Mouse (Mus musculus) kidney, embryonic 16.5 days (tissue): Measurements from ENCODE around the gene Gm20388. TPM values are rescaled to one million over a fixed set of nuclear protein-coding genes. Genes with fewer than 3 reads are reported as not detected.

ENCODE experiments used
- ATAC-seq: fragments of 200-750 bp; cut with Nextera tagmentation; 2 replicates; pipeline ENCODE4 v1.8.0; 2017; ENCODE audit warnings: moderate TSS enrichment; ENCODE audit not compliant: low FRiP score, low TSS enrichment
- H3K27ac ChIP-seq: fragments of 300-500 bp; sonication (generic); 2 replicates; pipeline ENCODE4 v1.5.1; 2014; ENCODE audit warnings: low read length
- H3K27me3 ChIP-seq: fragments of 300-500 bp; sonication (generic); 2 replicates; pipeline ENCODE4 v1.6.1; 2014; ENCODE audit warnings: low read length, control low read depth, mixed read lengths; ENCODE audit not compliant: insufficient read depth
- H3K36me3 ChIP-seq: fragments of 300-500 bp; sonication (generic); 2 replicates; pipeline ENCODE4 v1.6.1; 2014; ENCODE audit warnings: low read length, control low read depth, mixed read lengths; ENCODE audit not compliant: insufficient read depth
- H3K4me1 ChIP-seq: fragments of 300-500 bp; sonication (generic); 2 replicates; pipeline ENCODE4 v1.6.1; 2014; ENCODE audit warnings: low read length, control low read depth, mixed read lengths; ENCODE audit not compliant: insufficient read depth
- H3K4me2 ChIP-seq: fragments of 300-500 bp; sonication (generic); replicated peaks from 2 replicates; pipeline ENCODE4 v1.6.1; 2014; ENCODE audit warnings: low read depth, low read length
- H3K4me3 ChIP-seq: fragments of 300-500 bp; sonication (generic); 2 replicates; pipeline ENCODE4 v1.5.1; 2014; ENCODE audit warnings: mild to moderate bottlenecking, low read length
- H3K9ac ChIP-seq: fragments of 300-500 bp; sonication (generic); replicated peaks from 2 replicates; pipeline ENCODE4 v1.6.1; 2014; ENCODE audit warnings: low read length
- H3K9me3 ChIP-seq: fragments of 300-500 bp; sonication (generic); 2 replicates; pipeline ENCODE4 v1.6.1; 2016; ENCODE audit warnings: low read length, control low read depth
- WGBS: fragments of 180-500 bp; shearing (Covaris S2); extraction: QIAGEN DNeasy Blood & Tissue Kit; methylation state at CpG from one replicate; pipeline ENCODE4 v1.1.7; 2014; 5-methylcytosine and 5-hydroxymethylcytosine counted together
- polyA plus RNA-seq: library from polyadenylated mRNA; unstranded; fragments of >200 nt; fragmentation: Nextera tagmentation; extraction: Ambion mirVana; gene quantifications from 2 replicates; pipeline ENCODE4 v1.2.1, GENCODE M21; 2015

The Gm20388 gene
- polyA plus RNA-seq, 1 experiment from 2014 or later = 7.7 TPM

GRCm38 (mm10) chr8:120813839-120814238, 903.2 kb downstream of the Gm20388 start:
- whole genome bisulfite sequencing = 76% methylated on average over 7 of the region's 7 CpGs

DNA sequence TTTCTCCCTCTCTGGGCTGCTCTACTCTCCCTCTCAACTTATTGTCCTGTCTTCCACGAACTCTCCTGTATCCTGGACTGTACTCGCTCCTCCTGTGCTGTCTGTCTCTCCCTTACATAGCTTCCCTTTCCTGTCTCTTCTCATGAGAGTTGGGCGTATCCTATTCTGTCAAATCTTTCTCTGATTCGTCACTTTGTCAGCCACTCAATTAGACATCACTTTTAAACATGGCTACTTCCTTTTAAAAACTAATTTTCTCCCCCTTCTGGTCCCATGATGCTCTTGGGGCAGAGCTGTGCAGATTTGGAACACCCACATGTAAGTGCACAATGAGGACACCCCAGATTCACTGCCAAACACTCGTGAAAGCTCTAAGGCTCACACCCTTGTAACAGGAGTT, 905.7 kb downstream of the Gm20388 start:
- no peak for ATAC-seq
- 80% methylated on average over 5 of the region's 5 CpGs for WGBS
- H3K4me2 ChIP-seq = no peak overlapping the region
- no peak overlapping the region for H3K4me3 ChIP-seq
- H3K36me3 ChIP-seq = no peaks in the 10 kb centered on the region
- no peaks in the 10 kb centered on the region for H3K4me1 ChIP-seq
- peaks cover 7% of the 10 kb centered on the region; the same call in 1 of the 2 replicates for H3K27me3 ChIP-seq
- no peak overlapping the region for H3K27ac ChIP-seq
- no peak overlapping the region for H3K9ac ChIP-seq
- no peaks in the 10 kb centered on the region; the same call in 1 of the 2 replicates for H3K9me3 ChIP-seq

More at GRCm38 (mm10) chr8:120813839-120814238, 903.2 kb downstream of the Gm20388 start:
- Histone ChIP-seq H3K9me3 (no peaks in the 10 kb centered on the region), H3K27ac (no peak overlapping the region), H3K9ac (no peak overlapping the region), H3K27me3 (no peaks in the 10 kb centered on the region), H3K4me3 (no peak overlapping the region), H3K4me2 (no peak overlapping the region), H3K4me1 (no peaks in the 10 kb centered on the region), H3K36me3 (no peaks in the 10 kb centered on the region)
- ATAC-seq = no peak

GRCm38 (mm10) chr8:120819906-120820305, 909.3 kb downstream of the Gm20388 start:
- Histone ChIP-seq H3K9ac (no peak overlapping the region), H3K9me3 (no peaks in the 10 kb centered on the region; the same call in 1 of the 2 replicates), H3K36me3 (no peaks in the 10 kb centered on the region), H3K27ac (no peak overlapping the region), H3K4me2 (no peak overlapping the region), H3K27me3 (peaks cover 7% of the 10 kb centered on the region; the same call in 1 of the 2 replicates), H3K4me1 (no peaks in the 10 kb centered on the region), H3K4me3 (no peak overlapping the region)
- no peak for ATAC-seq

- no peaks in the 10 kb centered on the region for H3K4me1 ChIP-seq
- H3K27me3 ChIP-seq = peaks cover 7% of the 10 kb centered on the region; the same call in 1 of the 2 replicates
- H3K9ac ChIP-seq = no peak overlapping the region
- no peak overlapping the region for H3K4me2 ChIP-seq
- 34% methylated on average over 9 of the region's 9 CpGs for WGBS
- no peaks in the 10 kb centered on the region; the same call in 1 of the 2 replicates for H3K9me3 ChIP-seq
- no peaks in the 10 kb centered on the region for H3K36me3 ChIP-seq
- H3K4me3 ChIP-seq = no peak overlapping the region
- ATAC-seq = 0 out of 2 replicates have a peak, but pooled peaks have one; percentile 28
- H3K27ac ChIP-seq = no peak overlapping the region
Observed at GRCm38 (mm10) chr8:120821399-120822170, 910.9 kb downstream of the Gm20388 start.

DNA sequence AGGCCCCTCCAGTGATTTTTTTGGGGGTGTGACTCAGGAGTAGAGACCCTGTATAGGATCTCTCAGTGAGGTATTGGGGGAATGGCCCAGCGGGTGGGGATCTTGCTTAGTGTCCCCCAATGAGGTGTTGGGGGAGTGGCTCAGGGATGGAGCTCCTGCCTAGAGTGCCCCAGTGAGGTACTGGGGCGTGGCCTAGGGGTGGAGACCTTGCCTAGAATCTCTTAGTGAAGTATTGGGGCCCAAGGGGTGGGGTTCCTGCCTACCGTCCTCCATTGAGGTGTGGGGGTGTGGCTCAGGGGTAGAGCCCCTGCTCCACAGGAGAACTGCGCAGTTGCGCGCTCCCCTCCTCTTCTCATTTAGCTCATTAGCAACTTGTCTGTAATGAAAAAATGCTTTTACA, 912.7 kb downstream of the Gm20388 start:
- Histone ChIP-seq H3K27ac (no peak overlapping the region), H3K27me3 (peaks cover 7% of the 10 kb centered on the region; the same call in 1 of the 2 replicates), H3K4me2 (no peak overlapping the region), H3K4me3 (no peak overlapping the region), H3K4me1 (no peaks in the 10 kb centered on the region), H3K9ac (no peak overlapping the region), H3K9me3 (no peaks in the 10 kb centered on the region; the same call in 1 of the 2 replicates), H3K36me3 (no peaks in the 10 kb centered on the region)
- ATAC-seq = no peak
- WGBS = 52% methylated on average over 6 of the region's 6 CpGs

DNA sequence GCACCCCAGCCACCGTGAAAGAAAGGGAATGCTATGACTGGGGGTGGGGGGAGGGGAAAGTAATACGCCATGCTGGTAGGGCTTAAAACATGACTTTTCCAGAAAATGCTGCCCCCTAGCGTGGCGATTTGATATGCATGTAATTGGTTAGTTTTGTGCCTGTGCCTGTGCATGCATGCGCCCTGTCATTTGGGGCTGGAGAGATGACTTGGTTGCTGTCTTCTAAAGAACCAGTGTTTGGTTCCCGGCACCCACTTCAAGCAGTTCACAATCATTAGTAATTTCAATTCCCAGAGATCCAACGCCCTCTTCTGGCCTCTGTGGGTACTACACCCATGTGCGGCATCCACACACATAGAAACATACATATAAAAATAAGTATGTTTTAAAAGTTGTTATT, 913.2 kb downstream of the Gm20388 start:
- peaks cover 7% of the 10 kb centered on the region; the same call in 1 of the 2 replicates for H3K27me3 ChIP-seq
- WGBS = 66% methylated on average over 8 of the region's 8 CpGs

DNA sequence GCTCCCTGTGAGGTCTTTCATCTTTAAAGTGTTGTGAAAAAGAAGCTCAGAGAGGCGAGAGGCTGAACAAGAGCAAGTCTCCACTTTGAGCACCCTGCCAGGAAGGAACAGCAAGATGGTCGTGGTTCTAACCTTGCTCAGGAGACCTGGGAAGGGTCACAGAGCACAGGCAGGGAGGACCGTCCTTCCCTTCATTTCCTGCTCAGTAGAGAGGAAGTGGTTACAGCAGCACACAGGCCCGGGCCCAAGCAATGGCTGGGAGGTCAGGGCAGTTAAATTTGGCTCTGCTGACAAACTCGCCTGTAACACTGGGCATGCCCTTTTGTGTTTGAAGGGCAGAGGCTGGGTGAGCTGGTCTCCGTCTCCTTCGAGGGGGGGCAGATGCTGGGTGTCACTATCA, 914.0 kb downstream of the Gm20388 start:
- Histone ChIP-seq H3K4me1 (no peaks in the 10 kb centered on the region), H3K27ac (no peak overlapping the region), H3K27me3 (peaks cover 11% of the 10 kb centered on the region), H3K36me3 (no peaks in the 10 kb centered on the region), H3K4me2 (no peak overlapping the region), H3K9ac (no peak overlapping the region), H3K9me3 (no peaks in the 10 kb centered on the region), H3K4me3 (no peak overlapping the region)
- WGBS = 42% methylated on average over 7 of the region's 7 CpGs
- no peak for ATAC-seq

More for the DNA sequence above, 913.2 kb downstream of the Gm20388 start:
- Histone ChIP-seq H3K4me2 (no peak overlapping the region), H3K9me3 (no peaks in the 10 kb centered on the region; the same call in 1 of the 2 replicates), H3K36me3 (no peaks in the 10 kb centered on the region), H3K27ac (no peak overlapping the region), H3K4me3 (no peak overlapping the region), H3K9ac (no peak overlapping the region), H3K4me1 (no peaks in the 10 kb centered on the region)
- ATAC-seq = no peak

DNA sequence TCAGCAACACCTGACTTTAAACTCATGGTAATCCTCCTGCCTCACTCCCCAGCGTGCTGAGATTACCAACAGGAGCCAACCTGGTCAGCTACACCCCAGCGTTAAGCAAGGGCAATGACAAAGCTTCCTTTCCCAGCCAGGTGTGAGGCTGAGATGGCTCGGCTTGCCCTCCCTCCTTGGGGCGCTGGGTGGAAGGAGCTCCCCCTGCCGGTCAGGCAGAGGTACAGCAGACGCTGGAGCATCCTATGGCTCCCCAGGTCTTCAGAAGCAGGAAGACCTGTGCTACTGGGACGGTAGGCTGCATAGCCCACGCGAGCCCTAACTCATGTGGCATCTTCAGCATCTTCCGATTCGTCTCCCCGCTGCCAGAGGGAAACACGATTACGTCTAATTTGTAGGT, 917.6 kb downstream of the Gm20388 start:
- H3K36me3 ChIP-seq = no peaks in the 10 kb centered on the region

GRCm38 (mm10) chr8:120830661-120831060, 920.0 kb downstream of the Gm20388 start:
- no peak overlapping the region for H3K4me3 ChIP-seq
- H3K4me1 ChIP-seq = peaks cover 9% of the 10 kb centered on the region
- H3K9me3 ChIP-seq = no peaks in the 10 kb centered on the region
- no peak overlapping the region for H3K9ac ChIP-seq
- no peaks in the 10 kb centered on the region for H3K36me3 ChIP-seq
- WGBS = 85% methylated on average over 12 of the region's 12 CpGs
- H3K27me3 ChIP-seq = peaks cover 27% of the 10 kb centered on the region
- no peak for ATAC-seq
- no peak overlapping the region for H3K4me2 ChIP-seq
- no peak overlapping the region for H3K27ac ChIP-seq

More for the DNA sequence above, 917.6 kb downstream of the Gm20388 start:
- no peak overlapping the region for H3K4me3 ChIP-seq
- peaks cover 14% of the 10 kb centered on the region for H3K27me3 ChIP-seq
- peaks cover 9% of the 10 kb centered on the region for H3K4me1 ChIP-seq
- H3K9me3 ChIP-seq = no peaks in the 10 kb centered on the region
- no peak overlapping the region for H3K4me2 ChIP-seq
- no peak overlapping the region for H3K27ac ChIP-seq
- WGBS = 10% methylated on average over 14 of the region's 14 CpGs
- no peak overlapping the region for H3K9ac ChIP-seq
- ATAC-seq = no peak

- peak overlapping the region; percentile 15; the same call in 1 of the 2 replicates for H3K4me3 ChIP-seq
- peak overlapping the region; percentile 31; the same call in 1 of the 2 replicates for H3K4me2 ChIP-seq
- H3K27me3 ChIP-seq = peaks cover 37% of the 10 kb centered on the region
- peak; percentile 77 for ATAC-seq
- WGBS = 3% methylated on average over 10 of the region's 14 CpGs
- no peaks in the 10 kb centered on the region for H3K36me3 ChIP-seq
- no peak overlapping the region for H3K27ac ChIP-seq
- peaks cover 9% of the 10 kb centered on the region for H3K4me1 ChIP-seq
- H3K9me3 ChIP-seq = no peaks in the 10 kb centered on the region
- H3K9ac ChIP-seq = 0 out of 2 replicates have a peak overlapping the region, but pooled peaks have one; percentile 11
Observed at GRCm38 (mm10) chr8:120832022-120832421, 921.4 kb downstream of the Gm20388 start.
